15 mouse cellular contexts compared by ENCODE assay signal in the genomic region with DNA sequence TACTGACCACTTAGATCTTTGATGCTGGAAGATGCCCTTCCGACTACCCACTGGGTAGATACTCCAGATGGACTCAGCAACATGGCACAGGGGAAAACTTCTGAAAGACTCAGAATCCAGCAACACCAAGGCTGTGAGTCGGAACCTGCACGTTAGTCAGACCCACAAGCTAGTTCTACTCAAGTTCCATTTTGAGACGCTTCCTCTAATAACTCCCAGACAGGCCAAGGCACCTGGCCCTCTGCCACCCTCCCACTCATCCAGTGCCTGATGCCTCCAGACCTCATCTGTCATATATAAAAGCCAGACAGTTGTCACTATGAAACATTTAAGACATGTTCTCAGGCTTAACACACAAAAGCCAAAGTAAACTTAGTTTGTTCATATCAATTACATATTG.
DNase-seq lines count a peak whose midpoint lies in the region; ATAC-seq and TF ChIP-seq lines count a peak whose summit lies in the region.
"Had no signal": no experiment of that assay in that cellular context is flagged by ENCODE, and none has a peak within 500 bp of the region (broad histone marks: within the 10 kb centered on the region; RNA-seq: fewer than 3 reads in every experiment).

No protein-coding gene starts in this region.

- no peak overlapping the region for H3K27ac ChIP-seq in heart, adult 2 months
- no peak overlapping the region for H3K27ac ChIP-seq in lung, postnatal 0 days (ENCODE audit: low read length)
- H3K27ac ChIP-seq in neural tube, embryonic 15.5 days (replicated peaks), result no peak overlapping the region
- H3K27ac ChIP-seq: embryonic facial prominence, embryonic 13.5 days; hindbrain, postnatal 0 days; lung, embryonic 15.5 days had no signal

- no peak for ATAC-seq in lung, postnatal 0 days
- ATAC-seq in neural tube, embryonic 15.5 days (ENCODE audit: low FRiP score), result no peak
- ATAC-seq: forebrain, postnatal 0 days; hindbrain, postnatal 0 days had no signal

- H3K79me2 ChIP-seq in heart, adult 2 months (replicated peaks; ENCODE audit: control insufficient read depth, insufficient read depth, low read length), result no peaks in the 10 kb centered on the region

- no peak overlapping the region for H3K4me3 ChIP-seq in heart, adult 2 months
- no peak overlapping the region for H3K4me3 ChIP-seq in lung, postnatal 0 days (ENCODE audit: low read depth, low read length)
- H3K4me3 ChIP-seq in neural tube, embryonic 15.5 days (replicated peaks), result no peak overlapping the region
- H3K4me3 ChIP-seq: embryonic facial prominence, embryonic 13.5 days; lung, embryonic 15.5 days had no signal

- WGBS in heart, adult 2 months, result 44% methylated on average over 4 of the region's 4 CpGs
- WGBS in lung, postnatal 0 days, result 52% methylated on average over 4 of the region's 4 CpGs
- 86% methylated on average over 4 of the region's 4 CpGs for WGBS in neural tube, embryonic 15.5 days

- H3K36me3 ChIP-seq in heart, adult 2 months (ENCODE audit: control insufficient read depth, insufficient read depth, low read length), result no peaks in the 10 kb centered on the region
- H3K36me3 ChIP-seq in lung, postnatal 0 days (ENCODE audit: insufficient read depth, low read length), result no peaks in the 10 kb centered on the region
- H3K36me3 ChIP-seq in neural tube, embryonic 15.5 days, result no peaks in the 10 kb centered on the region
- H3K36me3 ChIP-seq: embryonic facial prominence, embryonic 13.5 days; lung, embryonic 15.5 days had no signal

- no peak for TF ChIP-seq EP300 in heart, adult 2 months (IDR thresholded peaks at IDR 0.05; ENCODE audit: insufficient read depth, low read depth, low read length)
- no peak for TF ChIP-seq EP300 in lung, postnatal 0 days (IDR thresholded peaks at IDR 0.05)

- intact Hi-C loops in gastrocnemius, postnatal 36 days (cut with DNase I), result no loop called here
- intact Hi-C loops in heart, postnatal 14 days (cut with DNase I), result no loop called here
- intact Hi-C loops in heart, adult 2 months (cut with DNase I), result no loop called here

- no peaks in the 10 kb centered on the region for H3K4me1 ChIP-seq in heart, adult 2 months (ENCODE audit: control insufficient read depth, insufficient read depth, low read length)
- no peaks in the 10 kb centered on the region for H3K4me1 ChIP-seq in lung, postnatal 0 days (ENCODE audit: insufficient read depth, low read depth, low read length)
- H3K4me1 ChIP-seq in neural tube, embryonic 15.5 days, result no peaks in the 10 kb centered on the region

- H3K27me3 ChIP-seq in heart, adult 2 months (ENCODE audit: control insufficient read depth, insufficient read depth, low read length), result no peaks in the 10 kb centered on the region
- H3K27me3 ChIP-seq in lung, postnatal 0 days (replicated peaks; ENCODE audit: insufficient read depth, low read length), result no peaks in the 10 kb centered on the region
- no peaks in the 10 kb centered on the region for H3K27me3 ChIP-seq in neural tube, embryonic 15.5 days (replicated peaks)
- H3K27me3 ChIP-seq: embryonic facial prominence, embryonic 13.5 days; lung, embryonic 15.5 days had no signal

- H3K9ac ChIP-seq in heart, adult 2 months (ENCODE audit: low read depth, low read length), result no peak overlapping the region
- no peak overlapping the region for H3K9ac ChIP-seq in lung, postnatal 0 days (replicated peaks; ENCODE audit: low read depth)
- H3K9ac ChIP-seq in neural tube, embryonic 15.5 days (replicated peaks), result no peak overlapping the region
- H3K9ac ChIP-seq: embryonic facial prominence, embryonic 13.5 days; forebrain, postnatal 0 days; lung, embryonic 15.5 days had no signal

- no peak for TF ChIP-seq CTCF in heart, adult 2 months (IDR thresholded peaks at IDR 0.05)
- TF ChIP-seq CTCF in lung, postnatal 0 days (IDR thresholded peaks at IDR 0.05), result no peak

- DNase-seq in gastrocnemius, adult 18-20 months (ENCODE audit: low spot score), result peak; percentile 3
- DNase-seq in gastrocnemius, postnatal 36 days, result no peak
- DNase-seq in heart, postnatal 14 days, result peak; percentile 46 to 57
- no peak for DNase-seq in heart, adult 2 months
- DNase-seq in lung, postnatal 0 days (ENCODE audit: low spot score), result peak; percentile 6
- DNase-seq in lung, postnatal 25 days (ENCODE audit: low spot score), result no peak
- DNase-seq: cerebellum, adult 2 months; forebrain, postnatal 0 days; kidney, adult 18-20 months; layer of hippocampus, postnatal 36 days; spleen, adult 18-20 months had no signal

- no peak overlapping the region for H3K4me2 ChIP-seq in lung, postnatal 0 days (replicated peaks; ENCODE audit: low read depth, low read length)
- H3K4me2 ChIP-seq in neural tube, embryonic 15.5 days, result no peak overlapping the region
- H3K4me2 ChIP-seq: embryonic facial prominence, embryonic 13.5 days; lung, embryonic 15.5 days had no signal

- H3K9me3 ChIP-seq in lung, postnatal 0 days (ENCODE audit: low read length), result no peaks in the 10 kb centered on the region
- H3K9me3 ChIP-seq in neural tube, embryonic 15.5 days (replicated peaks), result no peaks in the 10 kb centered on the region
- H3K9me3 ChIP-seq: embryonic facial prominence, embryonic 13.5 days; lung, embryonic 15.5 days had no signal

- TF ChIP-seq POLR2A in heart, adult 2 months (IDR thresholded peaks at IDR 0.05; ENCODE audit: insufficient read depth, low read depth, low read length), result no peak

Comparison
In these comparisons a context has a peak if more than half of its experiments do, and no peak if none do; other contexts are left out.
1. DNase-seq: peak in gastrocnemius, adult 18-20 months (single experiment), heart, postnatal 14 days (2 of 2) and lung, postnatal 0 days (single experiment); none in gastrocnemius, postnatal 36 days (0 of 2), heart, adult 2 months (0 of 2) and lung, postnatal 25 days (single experiment).